Mouse (Mus musculus) cerebellum, adult 2 months (tissue): Measurements from ENCODE around the gene Ubap2l. TPM values are rescaled to one million over a fixed set of nuclear protein-coding genes. Genes with fewer than 3 reads are reported as not detected.

ENCODE experiments used
- DNase-seq, 2 experiments: peaks; one replicate each; pipeline ENCODE4 v3.0.0; 2021
- H3K27ac ChIP-seq: fragments of 200-500 bp; 2 replicates; pipeline ENCODE4 v1.5.1; 2012; ENCODE audit warnings: low read length, control low read depth, inconsistent platforms; ENCODE audit not compliant: insufficient read depth
- H3K27me3 ChIP-seq: fragments of 200-500 bp; 2 replicates; pipeline ENCODE4 v1.6.1; 2012; ENCODE audit warnings: inconsistent platforms, mild to moderate bottlenecking, low read length, moderate library complexity; ENCODE audit not compliant: control insufficient read depth, insufficient read depth
- H3K4me1 ChIP-seq: fragments of 200-500 bp; 2 replicates; pipeline ENCODE4 v1.6.1; 2011; ENCODE audit warnings: low read length; ENCODE audit not compliant: control insufficient read depth, insufficient read depth
- H3K4me3 ChIP-seq: fragments of 200-500 bp; replicated peaks from 2 replicates; pipeline ENCODE3; 2011; ENCODE audit warnings: mild to moderate bottlenecking, low read depth, low read length, control low read depth; ENCODE audit not compliant: insufficient read depth
- CTCF ChIP-seq: fragments of 200-500 bp; IDR thresholded peaks from 2 replicates; pipeline ENCODE4 v1.5.1; 2011; ENCODE audit warnings: low read depth, mild to moderate bottlenecking, control low read depth, low read length, moderate library complexity, borderline replicate concordance; ENCODE audit not compliant: insufficient read depth
- POLR2A ChIP-seq: fragments of 200-500 bp; IDR thresholded peaks from 2 replicates; pipeline ENCODE4 v1.6.1; 2011; ENCODE audit warnings: low read length, control low read depth, borderline replicate concordance; ENCODE audit not compliant: insufficient read depth
- WGBS: fragments of 180-500 bp; shearing (Covaris S2); methylation state at CpG from one replicate; pipeline ENCODE4 v1.1.7; 2018; 5-methylcytosine and 5-hydroxymethylcytosine counted together
- polyA plus RNA-seq: library from polyadenylated mRNA; depleted of rRNA; stranded (reverse); fragments of >200 nt; gene quantifications from 2 replicates; pipeline ENCODE4 v1.2.3, GENCODE M21; 2012; rRNA removed

Gene Ubap2l
- polyA plus RNA-seq, 1 experiment, result 90.4 TPM

DNA sequence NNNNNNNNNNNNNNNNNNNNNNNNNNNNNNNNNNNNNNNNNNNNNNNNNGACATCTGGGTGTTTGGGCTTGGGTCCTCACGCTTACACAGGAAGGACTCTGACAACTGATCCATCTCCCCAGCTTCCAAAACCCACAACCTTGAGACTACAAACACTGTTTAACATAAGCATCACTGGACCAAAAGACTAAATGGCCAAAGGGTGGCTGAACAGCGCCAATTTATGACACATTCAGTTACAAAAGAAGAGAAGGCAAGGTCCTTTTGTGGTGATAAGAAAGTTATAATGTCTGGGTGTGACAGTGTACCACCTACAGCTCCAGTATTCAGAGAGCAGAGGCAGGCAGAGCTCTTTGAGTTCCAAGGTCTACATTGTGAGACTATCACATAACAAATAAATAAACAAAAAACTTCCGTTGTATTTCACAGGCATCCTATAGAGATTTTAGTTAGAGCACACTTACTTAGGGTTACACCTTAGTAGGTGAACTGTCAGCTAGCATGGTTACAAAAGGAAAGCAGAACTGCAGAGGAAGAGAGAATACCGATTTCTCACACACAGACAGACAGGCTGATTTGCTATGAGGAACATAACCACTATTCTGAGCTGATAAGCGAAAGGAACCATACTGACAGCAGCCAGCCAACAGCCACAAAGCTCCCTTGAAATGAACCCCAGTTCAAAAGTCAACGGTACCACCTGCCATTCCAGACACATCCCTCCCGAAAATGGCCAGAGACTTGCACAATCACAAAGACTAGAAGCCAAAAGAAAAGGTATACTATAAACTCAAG lies 96.1 kb downstream of the Ubap2l start:
- DNase-seq, result no peak
- Histone ChIP-seq H3K4me3 (no peak overlapping the region), H3K27ac (no peak overlapping the region), H3K27me3 (no peaks in the 10 kb centered on the region), H3K4me1 (peaks cover 15% of the 10 kb centered on the region)
- whole genome bisulfite sequencing, result 93% methylated on average over 7 of the region's 7 CpGs
- TF ChIP-seq POLR2A, result no peak
- TF ChIP-seq CTCF, result no peak

DNA sequence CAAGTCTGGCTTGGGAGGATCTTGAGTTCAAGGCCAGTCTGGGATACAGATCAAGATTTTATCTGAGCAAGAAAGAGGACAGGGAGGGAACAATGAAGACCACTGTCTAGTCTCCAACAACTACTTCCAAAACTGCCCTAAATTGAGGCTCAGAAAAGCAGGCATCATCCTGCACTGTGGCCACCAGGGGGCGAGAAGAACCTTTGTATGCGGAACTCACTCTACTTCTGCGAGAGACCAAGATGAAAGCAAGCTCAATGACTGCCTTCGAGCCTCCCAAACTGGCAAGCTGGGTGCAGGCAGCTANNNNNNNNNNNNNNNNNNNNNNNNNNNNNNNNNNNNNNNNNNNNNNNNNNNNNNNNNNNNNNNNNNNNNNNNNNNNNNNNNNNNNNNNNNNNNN lies 99.0 kb downstream of the Ubap2l start:
- Histone ChIP-seq H3K4me3 (no peak overlapping the region), H3K27ac (no peak overlapping the region), H3K27me3 (no peaks in the 10 kb centered on the region), H3K4me1 (peaks cover 9% of the 10 kb centered on the region)
- TF ChIP-seq CTCF (peak; percentile 91), POLR2A (no peak)
- peak; percentile 66 to 69 for DNase-seq
- WGBS, result 0% methylated on average over 4 of the region's 4 CpGs

Other genes with a start within 250 kb of the Ubap2l start
- gene She, start 221.3 kb downstream of the Ubap2l start, polyA plus RNA-seq, result 1.7 and 1.9 TPM in 2 replicates
- 1.1 and 1.3 TPM in 2 replicates for gene Il6ra, start 139.4 kb downstream of the Ubap2l start, polyA plus RNA-seq
- 91.9 and 97.8 TPM in 2 replicates for gene Atp8b2, start 89.1 kb downstream of the Ubap2l start, polyA plus RNA-seq
- gene Hax1, start 53.8 kb downstream of the Ubap2l start, polyA plus RNA-seq, result 116 and 125 TPM in 2 replicates
- gene 4933434E20Rik, start 992 bp downstream of the Ubap2l start, polyA plus RNA-seq, result 112 and 116 TPM in 2 replicates
- 120 and 124 TPM in 2 replicates for gene Tpm3, start 20.0 kb upstream of the Ubap2l start, polyA plus RNA-seq
- 0.16 and 0.27 TPM in 2 replicates for gene Nup210l, start 51.5 kb upstream of the Ubap2l start, polyA plus RNA-seq
- gene Rps27, start 161.0 kb upstream of the Ubap2l start, polyA plus RNA-seq, result 1,034 and 1,060 TPM in 2 replicates
- 10.2 and 11.2 TPM in 2 replicates for gene Rab13, start 161.1 kb upstream of the Ubap2l start, polyA plus RNA-seq
- 66.9 and 69.1 TPM in 2 replicates for gene Jtb, start 179.0 kb upstream of the Ubap2l start, polyA plus RNA-seq
- 0.23 and 0.51 TPM in 2 replicates for gene Creb3l4, start 190.9 kb upstream of the Ubap2l start, polyA plus RNA-seq
- gene Slc39a1, start 195.5 kb upstream of the Ubap2l start, polyA plus RNA-seq, result 35.8 and 38.7 TPM in 2 replicates
- 78.2 and 91.2 TPM in 2 replicates for gene Crtc2, start 201.5 kb upstream of the Ubap2l start, polyA plus RNA-seq
- gene Dennd4b, start 212.6 kb upstream of the Ubap2l start, polyA plus RNA-seq, result 65.4 and 77.0 TPM in 2 replicates
- gene Gatad2b, start 240.6 kb upstream of the Ubap2l start, polyA plus RNA-seq, result 33.3 and 40.7 TPM in 2 replicates